Mouse (Mus musculus): ENCODE data around the gene Gm17387.

DNA sequence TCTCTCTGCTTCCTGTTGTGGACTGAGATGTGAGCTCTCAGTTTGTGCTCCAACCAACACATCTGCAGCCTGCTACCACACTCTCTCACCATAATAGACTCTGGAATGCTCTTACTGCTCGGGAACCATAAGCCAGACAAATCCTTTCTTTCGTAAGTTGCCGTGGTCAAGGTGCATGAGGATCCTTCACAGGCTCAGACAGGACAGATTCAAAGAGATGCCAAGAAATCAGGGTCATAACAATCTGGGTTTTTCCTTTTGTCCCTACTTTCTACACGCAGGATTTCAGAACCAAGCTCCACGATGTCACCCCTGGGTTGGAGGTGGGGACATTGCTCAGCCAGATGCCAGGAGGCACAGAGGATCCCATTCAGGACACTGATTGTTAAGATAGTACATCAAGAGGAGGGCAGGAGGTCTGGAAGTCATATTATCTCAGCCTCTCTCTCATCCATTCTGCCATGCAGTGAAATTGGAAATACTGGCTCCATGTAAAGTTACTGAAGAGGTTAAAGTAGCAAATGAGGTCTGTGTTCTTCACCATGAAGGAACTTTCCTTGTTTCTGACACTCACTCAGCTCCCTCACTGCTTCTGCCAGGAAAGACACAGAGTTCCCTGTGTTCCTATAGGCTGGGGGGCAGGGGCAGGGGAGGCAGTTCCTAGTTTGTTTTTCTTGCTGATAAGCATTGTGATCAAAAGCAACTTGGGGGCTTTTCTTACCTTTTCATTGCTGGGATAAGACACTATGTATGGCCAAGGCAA is 25.5 kb upstream of the Gm17387 start:
- TF ChIP-seq EP300 (IDR thresholded peaks at IDR 0.05) (peak; percentile 64), CTCF (IDR thresholded peaks at IDR 0.05) (no peak)
